Mouse (Mus musculus): Measurements from ENCODE around the gene Gin1.

The Gin1 gene

DNA sequence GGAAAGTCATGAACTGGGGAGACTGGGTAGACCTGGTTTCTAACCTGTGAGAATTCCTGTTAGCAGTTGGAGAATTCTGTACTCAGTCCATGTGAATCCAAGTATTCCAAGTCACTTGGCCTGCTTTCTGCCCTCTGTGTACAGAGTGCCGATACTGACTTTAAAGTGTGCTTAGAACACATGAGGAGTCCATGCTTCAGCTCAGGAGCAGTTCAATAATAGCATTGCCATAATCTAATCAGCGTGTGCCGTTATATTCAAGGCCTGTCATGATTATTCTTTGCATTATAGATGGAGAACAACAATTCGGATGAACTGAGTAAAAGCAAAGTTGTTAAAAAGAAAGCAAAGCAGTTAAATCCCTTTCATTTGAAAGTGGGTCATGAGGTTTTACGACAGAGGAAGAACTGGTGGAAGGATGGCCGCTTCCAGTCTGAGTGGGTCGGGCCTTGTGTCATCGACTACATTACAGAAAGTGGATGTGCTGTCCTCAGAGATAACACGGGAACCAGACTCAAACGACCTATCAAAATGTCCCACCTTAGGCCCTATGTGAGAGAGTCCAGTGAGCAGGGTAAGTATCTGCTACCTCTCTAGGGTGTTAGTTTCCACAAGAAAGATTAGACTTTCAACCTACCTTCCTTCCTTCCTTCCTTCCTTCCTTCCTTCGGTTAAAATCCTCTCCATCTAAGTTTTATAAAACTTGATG lies 15.9 kb downstream of the Gin1 start:
- DNase-seq (ENCODE audit: low read depth, low spot score) = no peak

DNA sequence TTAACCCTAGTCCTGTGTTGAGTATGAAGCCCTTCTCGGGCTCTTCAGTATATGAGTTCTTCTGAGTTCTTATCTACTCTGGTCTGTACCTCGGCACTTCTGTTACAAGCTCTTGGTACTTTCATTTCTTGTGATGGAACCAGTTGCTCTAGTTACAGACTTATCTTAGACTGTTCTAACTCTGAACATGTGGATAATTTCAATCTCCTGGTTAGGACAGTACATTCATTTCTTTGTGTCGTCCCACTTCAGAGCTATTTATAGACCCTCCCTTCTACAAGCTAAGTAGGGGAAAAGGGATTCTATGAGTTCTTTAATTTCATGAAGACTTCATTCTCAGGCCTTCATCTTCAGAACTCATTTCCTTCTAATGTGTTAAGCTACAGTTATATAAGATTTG lies 17.7 kb downstream of the Gin1 start:
- no peak for DNase-seq (ENCODE audit: low read depth, low spot score)

DNA sequence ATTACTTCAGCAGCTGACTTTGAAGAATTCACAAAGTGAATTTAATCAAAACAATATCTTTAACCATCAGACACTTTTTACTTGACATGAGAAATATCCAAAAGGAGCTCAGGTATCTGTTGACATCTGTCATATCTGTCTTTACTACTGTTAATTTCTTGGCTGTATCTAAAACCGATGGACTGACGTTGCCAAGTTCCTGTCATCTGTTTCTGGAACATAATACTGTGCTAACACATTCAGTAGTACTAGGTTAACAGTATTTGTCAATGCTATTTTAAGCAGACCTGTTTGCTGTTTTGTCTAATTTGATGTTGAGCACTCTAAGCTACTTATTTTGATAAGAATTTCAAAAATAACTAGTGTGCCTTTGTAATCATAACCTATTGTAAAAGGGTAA lies 18.5 kb downstream of the Gin1 start:
- no peak for DNase-seq (ENCODE audit: low read depth, low spot score)

DNA sequence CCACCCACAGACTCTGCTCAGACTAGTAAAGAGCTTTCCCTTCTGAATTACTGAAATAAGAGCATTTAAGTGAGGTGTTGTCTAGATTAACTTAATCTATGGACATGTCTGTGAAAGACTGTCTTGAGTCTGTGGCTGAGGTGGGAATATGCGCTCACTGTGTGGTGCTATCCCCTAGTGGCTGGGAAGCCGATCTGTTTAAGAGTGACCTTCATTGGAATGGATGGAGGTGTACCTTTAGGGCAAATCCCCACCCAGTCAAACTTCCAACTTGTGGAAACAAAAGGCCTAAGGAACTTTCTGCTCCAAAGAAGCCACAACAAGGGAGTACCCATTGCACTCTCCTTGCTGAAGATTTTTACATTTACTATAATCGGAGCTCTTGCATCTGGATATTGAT lies 24.1 kb downstream of the Gin1 start:
- no peak for DNase-seq (ENCODE audit: low read depth, low spot score)

DNA sequence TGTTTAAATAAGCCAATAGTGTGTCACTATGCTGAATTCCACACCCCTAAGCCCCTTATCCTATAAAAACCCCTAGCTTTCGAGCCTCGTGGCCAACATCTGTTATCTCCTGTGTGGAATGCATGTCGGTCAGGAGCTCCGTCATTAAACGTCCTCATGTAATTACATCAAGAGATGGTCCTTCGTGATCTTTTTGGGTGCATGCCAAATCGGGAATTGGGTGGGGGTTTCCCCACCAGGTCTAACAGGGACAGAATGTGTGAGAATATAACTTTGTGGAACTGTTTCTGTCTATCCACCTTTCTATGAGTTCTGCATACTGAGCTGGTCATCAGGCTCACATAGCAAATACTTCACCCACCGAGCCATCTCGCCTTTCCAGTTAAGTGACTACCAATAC lies 26.0 kb downstream of the Gin1 start:
- DNase-seq (ENCODE audit: low read depth, low spot score) = no peak

DNA sequence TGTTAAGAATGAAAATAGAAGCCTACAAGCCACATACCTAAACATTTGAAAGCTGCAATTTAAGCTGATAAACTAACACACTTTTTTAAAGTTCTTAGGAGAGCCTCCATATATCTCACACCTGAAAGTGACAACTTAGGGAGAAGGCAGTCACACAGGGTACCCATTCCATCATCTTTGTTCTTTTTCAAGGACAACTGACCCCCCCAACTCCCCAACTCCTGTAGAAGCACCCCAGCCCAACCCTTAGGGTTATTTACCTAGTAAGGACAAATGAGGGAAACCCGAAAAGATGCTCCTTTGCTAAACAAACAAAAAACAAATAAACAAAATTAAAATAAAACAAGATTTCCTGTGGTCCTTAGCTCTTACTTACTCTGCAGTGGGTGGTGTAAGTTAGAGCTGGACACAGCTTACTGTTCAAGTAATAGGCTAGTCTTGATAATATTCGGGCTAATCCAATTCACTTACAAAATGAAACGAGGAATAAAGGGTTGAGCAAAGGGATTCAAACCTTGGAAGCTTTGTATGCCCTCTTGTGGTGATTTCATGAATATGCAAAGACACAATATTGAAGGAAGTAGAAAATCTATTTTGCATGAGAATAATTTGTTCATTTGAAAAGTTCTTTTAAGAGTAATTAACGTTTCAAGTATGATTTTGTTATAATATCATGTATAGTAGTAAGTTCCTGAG lies 32.4 kb downstream of the Gin1 start:
- DNase-seq (ENCODE audit: low read depth, low spot score) = no peak

DNA sequence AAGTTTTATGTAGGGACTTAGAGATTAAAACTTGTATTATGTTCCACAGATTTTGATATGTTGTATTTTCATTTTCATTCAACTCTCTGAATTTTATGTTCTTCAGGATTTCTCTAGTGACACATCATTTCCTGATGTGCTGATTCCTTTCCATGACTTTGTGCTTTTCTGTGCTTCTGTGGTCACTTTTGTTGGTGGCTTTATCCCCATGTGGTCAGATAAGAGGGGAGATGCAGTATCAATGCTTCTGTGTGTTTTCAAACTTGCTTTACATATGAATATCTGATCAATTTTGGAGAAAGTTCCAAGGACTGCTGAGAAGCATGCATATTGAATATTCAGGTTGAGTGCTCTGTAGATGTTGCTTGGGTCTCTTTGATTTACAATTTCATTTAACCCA lies 34.5 kb downstream of the Gin1 start:
- DNase-seq (ENCODE audit: low read depth, low spot score) = no peak

DNA sequence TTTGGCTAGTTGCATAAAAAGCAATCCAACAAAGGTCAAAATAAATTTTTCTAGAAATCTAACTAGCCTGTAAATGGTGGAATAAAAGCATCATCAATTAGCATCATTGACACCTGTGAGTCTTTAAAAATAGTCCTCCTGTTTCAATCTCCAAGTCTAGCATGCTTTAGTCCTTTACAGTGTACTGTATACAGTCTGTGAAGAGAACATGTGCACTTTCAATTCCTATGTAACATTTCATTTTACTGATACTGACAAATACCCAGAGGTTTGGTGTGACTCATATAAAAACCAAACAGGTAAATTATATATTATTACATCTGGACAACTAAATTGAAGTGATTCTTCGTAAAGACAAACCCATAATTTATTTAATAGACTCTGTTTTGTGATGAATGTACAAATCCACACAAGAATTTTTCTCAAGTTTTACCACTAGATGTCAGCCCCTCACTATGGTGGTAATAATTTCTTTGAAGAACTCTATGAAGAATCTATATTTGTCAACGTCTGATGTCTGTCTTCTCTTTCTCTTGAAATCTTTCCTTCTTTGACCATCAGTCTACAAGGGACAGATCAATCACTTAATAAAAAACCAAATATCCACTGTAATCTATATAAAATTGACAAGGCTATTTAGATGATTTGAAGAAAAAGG lies 39.4 kb downstream of the Gin1 start:
- DNase-seq (ENCODE audit: low read depth, low spot score) = no peak

DNA sequence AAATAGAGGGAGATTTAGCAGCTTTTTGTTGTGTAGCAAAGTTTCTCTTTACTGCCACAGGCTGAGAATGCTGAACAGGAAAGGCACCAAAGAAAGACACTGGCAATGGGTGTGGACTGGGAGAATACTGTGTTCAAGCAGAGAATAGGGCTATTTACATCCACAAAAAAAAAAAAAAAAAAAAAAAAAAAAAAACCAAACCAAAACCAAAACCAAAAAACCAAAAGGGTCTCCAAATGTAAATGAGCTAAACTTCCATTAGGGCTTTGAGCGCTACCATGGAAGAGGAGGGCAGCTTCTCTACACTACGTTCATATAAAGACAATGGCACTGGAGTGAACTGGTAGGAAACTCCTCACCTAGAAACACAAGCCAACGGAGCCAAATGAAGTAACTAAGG lies 51.3 kb downstream of the Gin1 start:
- no peak for DNase-seq (ENCODE audit: low read depth, low spot score)

DNA sequence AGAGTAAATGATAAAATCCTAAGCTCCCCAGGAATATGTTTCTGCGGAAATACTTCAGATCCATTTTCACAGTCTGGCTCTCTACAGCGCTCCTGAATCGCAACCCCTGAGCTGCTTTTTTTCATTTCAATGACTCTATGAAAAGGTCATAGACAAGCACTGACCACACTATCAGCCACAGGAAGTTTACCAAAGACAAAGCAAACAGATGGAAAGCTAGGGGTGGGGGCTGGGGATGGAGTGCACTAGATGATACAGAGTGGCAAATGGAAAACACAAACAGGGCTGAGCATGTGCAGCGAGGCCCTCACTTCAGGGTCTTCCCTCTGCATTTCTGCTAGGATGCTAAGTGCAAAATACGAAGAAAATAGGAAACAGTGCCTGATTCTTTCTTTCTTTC lies 52.2 kb downstream of the Gin1 start:
- DNase-seq (ENCODE audit: low read depth, low spot score) = no peak

DNA sequence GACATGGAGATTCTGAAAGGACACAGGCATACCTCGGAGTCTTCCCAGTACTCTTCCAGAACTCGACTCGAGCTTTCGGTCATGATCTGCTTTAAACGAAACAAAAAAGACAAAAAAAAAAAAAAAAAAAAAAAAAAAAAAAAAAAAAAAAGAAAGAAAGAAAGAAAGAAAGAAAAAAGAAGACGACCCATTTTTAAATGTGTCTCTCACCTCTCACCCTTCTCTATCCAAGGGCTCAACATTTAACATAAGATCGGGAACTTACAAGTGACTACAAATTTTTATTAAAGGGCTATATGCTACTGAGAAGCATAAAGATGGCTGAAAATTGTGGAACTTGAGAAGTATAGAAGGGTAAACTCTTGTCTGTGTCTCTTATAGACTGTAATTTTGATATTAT lies 52.9 kb downstream of the Gin1 start:
- DNase-seq (ENCODE audit: low read depth, low spot score) = no peak

DNA sequence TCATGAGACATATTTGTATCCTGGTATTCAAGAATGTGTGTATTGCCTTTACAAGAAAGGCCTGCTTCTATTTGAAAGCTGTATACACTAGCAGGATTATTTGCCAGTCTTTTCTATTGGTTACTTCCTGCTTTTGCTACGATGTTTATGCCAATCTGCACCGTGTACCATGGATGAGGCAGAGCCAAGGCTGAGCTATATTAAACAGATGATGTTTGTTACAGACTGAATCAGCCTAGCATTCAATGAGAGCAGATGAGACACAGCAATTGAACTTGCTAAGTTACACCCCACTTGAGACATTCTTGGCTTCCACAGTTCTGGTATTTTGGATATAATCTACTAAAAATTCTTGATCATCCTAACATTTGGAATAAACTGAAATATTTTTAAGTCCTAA lies 57.6 kb downstream of the Gin1 start:
- no peak for DNase-seq (ENCODE audit: low read depth, low spot score)

DNA sequence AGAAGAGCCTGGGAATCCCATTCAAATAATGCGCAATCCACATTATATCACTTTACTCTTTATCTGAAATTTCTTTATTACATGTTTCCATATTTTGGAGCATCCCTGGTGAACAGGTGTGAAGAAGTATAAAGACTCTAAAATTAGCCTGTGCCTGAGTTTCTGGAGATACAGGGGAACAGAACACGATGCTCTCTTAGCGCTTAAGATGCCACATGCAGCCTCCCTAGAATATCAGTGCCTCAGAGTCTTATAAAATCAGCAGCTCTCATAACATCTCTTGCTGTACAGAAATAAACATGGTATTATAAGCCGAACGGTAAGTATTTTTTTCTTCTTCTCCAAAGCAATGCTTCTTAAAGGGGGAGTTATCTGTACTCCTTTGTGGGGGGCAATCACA lies 58.1 kb downstream of the Gin1 start:
- no peak for DNase-seq (ENCODE audit: low read depth, low spot score)

DNA sequence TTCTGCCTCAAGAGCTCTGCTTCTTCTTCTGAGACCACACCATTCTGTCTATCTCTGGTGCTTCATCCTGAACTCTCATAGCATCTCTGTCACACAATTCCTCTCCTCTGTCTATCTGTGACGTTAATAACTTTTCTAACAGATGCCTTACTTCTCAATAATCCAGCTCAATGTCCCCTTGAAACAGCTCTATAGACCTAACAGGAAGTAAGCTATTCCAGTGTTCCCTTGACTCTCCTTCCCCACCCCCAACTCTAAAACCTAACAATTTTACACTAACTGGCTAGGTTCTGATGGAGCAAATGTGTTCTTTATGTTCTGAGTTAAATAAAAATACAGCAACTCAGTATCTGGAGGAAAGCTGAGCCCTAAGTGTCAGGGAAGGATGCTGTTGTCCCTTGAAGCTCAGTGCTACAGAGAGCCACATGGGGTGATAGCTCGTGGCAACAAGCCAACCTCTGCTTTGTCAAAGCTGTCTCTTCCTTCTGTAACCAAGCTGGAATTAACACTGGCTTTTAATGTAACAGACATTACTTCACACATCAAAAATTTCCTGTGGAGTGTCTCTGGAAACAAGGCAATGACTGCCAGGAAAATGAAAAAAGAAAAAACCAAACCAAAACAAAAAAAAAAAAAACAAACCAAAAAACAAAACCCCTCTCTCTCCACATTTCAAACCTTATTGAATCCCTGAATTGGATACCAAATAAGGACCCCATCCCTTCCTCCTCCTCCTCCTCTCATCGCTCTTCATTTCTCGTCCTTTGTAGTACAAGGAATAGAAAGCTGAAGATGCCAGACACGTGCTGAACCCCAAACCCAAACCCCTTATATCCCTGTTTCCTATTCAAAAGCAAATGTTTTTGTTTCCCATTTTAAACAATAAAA lies 63.7 kb downstream of the Gin1 start:
- DNase-seq (ENCODE audit: low read depth, low spot score) = no peak

DNA sequence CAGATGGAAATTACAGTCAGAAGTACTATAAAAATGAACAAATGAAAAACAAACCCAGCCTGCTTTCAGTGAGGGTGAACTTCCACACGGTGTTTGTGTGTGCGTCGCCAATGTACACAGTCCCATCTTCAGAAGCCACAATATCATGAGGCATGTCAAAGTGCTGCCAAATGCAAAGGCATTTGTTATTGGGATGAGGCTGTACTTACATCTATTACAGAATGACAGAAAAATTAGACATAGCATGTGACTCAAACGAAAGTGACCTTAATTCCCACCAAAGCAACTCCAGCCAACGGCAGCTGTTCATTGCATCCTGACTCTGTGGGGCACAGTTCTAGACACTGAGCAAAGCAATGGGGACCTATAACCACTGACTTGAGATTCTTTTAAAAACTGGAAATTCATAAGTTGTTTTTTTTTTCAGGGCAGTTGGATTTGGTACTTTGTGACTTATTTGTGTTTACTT lies 64.4 kb downstream of the Gin1 start:
- no peak for DNase-seq (ENCODE audit: low read depth, low spot score)
